Mouse (Mus musculus): ENCODE results near the gene Pigq.

Pigq gene

DNA sequence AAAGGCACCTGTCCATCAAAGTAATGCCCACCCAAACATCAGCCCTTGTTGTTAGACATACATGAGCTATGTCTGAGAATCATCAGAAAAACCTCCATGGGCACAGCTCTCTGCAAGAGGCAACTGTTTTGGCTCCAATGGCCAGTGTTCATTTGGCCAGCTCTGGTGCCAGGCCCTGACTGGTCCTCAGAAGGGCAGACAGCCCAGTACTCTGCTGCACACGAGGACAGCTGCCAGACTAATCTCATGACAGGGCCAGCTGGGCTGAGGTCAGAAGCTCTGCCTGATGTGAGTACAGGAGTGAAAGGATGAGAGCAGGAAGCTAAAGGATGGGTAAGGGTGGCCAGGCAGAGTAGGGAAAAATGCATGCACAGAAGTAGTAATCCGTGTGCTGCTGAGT is 19.4 kb downstream of the Pigq start:
- DNase-seq (ENCODE audit: low spot score in 2 of 2) = no peak

DNA sequence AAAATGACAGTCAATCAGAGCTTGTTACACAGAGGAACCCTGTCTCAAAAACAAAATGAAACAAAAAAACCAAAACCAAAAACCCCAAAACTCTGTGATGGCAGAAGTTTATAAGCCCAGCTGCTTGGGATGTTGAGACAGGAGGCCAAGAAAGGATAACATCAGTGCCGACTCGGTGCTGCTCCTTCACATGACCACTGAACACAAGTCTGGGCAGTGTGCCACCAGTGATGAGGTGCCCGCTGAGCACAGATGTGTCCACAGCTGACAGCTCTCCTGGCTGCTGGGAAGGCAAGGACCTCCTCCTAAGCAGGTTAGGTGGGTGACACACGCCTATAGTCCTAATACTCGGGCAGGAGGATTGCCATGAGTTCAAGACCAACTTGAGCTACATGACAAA is 22.6 kb downstream of the Pigq start:
- peak in 1 of 2 experiments; percentile 60 for DNase-seq (ENCODE audit: low spot score in 2 of 2)

DNA sequence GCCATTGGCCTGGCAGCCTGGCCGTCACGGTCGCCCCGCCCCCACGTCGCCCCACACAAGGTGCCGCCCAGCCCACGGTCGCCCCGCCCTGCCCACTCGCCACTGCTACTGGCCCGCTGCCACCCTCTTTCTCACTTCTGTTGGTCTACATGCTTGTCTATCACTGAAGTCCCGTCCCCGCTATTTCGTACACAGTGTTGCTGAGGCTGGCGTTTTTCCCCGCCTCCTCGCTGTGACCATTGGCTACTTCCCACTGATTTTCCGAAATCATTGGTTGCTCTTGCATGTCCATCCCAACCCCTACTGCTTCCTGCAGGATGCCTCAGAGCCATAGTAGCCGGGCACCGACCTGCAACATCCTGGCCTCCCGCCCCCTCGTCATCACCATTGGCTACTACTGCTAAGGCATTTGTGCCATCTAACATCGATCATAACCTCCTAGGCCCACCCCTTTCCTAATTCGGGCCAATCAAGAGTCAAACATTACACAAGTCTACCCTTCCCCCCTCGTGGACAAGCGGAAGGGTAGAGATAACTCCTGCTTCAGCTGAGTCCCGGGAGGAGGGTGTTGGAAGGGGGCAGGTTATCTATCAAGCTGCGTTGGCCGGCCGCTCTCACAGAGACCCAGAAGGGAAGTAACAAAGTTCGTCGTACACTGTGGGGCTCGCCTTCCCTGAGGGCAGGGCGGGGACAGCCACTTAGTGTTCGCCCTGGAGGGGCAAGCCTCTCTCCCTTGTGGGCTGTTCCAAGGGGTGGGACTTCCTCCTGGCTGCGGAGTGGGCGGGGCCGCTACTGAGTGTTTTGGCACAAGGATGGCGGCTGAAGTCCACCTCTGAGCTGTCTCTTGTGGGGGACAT is 24.7 kb downstream of the Pigq start:
- DNase-seq (ENCODE audit: low spot score in 2 of 2) = peak; percentile 99 to 100

DNA sequence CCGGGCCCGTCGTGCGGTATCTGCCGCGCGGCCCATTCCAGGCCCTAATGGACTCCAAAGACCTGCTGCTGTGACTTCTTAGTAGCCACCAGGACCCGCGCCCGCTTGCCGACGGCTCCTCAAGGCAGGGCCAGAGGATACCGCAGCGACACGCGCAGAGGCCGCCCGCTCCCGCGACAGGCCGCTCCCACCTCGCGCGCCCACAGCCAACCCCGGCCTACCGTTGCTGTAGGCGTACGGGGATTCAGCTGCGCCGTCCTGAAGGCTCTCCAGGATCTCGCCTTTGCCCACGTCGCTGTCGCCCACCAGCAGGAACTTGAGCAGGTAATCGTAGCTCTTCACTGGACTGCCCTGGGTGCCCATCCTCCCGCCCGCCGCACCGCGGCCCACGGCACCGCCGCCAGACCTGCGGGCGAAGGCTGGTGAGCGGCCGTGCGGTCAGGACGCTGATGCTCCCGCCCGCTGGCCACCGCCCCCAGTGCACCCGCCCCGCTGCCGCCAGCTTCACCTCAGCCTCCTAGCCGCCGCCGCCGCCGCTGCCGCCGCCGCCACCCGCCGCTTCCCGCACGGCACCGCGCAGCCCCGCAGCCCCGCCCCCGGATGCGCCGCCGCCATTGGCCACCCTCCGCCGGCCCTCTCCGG is 25.5 kb downstream of the Pigq start, which contains the start of gene Rab40c:
TSS of gene Rab40c (minus strand) at position 584 of the 642 bp plus-strand sequence.
- DNase-seq (ENCODE audit: low spot score in 2 of 2) = peak in 1 of 2 experiments; percentile 73

DNA sequence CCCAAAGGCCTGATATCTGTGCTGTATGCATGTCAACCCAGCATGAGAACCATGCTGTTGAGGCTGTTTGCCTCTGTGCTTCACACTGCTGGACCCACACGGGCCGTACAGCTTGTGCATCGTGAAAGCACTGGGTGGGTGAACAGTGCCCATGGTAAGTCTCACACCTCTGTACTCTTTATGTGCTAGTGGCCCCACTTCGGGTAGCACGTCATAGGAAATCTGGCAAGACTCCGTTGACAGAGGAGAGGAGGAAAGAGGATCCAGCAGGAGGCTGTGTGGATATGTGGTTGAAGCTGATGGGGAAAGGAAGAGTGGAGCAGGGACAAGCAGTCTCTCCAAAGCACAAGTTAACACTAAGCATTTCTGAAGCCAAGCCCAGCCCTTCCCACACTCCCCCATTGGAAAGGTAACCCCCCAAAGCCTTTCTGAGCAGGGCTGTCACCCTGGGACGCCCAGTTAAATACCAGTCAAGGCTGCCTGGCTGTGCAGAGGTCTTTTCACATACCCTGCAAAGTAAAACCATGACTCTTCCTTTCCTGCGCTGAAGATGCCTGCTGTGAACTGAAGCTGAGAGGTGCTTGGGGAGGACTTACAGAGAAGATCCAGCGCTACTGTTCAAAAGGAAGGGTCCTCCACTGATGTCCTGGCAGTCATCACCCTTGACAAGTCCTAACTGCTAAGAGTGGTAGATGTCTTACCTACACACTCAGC is 26.5 kb downstream of the Pigq start:
- peak in 1 of 2 experiments; percentile 12 for DNase-seq (ENCODE audit: low spot score in 2 of 2)

DNA sequence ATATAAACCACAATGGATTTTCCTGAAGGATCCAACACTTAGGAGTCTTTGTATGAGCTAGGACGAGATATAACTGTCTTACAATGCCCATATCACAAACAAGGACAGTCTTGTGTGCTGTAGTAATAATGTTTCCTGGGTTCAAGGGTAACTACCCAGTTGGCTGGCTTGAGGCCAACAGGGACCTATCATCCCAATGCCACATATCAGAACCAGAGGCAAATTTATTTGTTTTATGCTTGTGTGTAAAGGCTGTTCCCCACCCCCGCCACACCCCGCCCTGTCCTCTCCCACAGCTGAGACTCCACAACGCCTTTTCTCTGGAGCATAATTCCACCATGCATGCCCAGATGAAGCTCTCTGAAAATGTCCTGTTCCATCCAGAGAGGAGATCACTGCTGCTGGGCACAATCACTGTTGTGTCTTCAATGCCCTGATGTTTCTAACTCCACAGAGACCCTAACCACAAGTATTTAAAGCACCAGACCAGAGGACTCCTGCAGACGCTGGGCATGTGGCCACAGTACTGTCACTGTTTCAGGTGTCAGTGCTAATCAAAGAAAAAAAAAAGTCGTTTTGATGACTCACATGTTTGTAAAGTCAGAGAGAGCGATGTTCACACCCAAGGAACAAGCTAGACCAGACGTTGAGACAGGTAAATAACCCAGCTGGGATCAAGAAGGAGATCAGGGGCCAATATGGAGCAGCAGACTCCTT is 27.6 kb downstream of the Pigq start:
- DNase-seq (ENCODE audit: low spot score in 2 of 2) = peak in 1 of 2 experiments; percentile 12

DNA sequence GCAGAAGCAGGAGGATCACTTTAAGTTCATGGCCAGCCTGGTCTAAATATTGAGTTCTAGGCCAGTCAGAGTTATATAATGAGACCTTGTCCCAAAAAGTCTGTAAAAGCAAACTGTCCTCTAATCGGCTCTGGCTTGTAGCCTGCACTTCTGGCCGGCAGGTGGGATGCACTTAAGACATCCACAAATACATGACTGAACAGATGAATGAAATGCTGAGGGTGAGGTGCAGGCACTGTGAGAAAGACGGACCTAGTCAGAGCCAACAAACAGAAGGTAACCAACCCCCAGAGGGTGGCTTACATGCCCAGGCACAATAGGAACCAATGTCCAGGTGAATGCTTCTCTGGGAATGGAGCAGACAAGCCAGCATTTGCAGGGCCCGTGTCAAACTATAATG is 30.4 kb downstream of the Pigq start:
- no peak for DNase-seq (ENCODE audit: low spot score in 2 of 2)

DNA sequence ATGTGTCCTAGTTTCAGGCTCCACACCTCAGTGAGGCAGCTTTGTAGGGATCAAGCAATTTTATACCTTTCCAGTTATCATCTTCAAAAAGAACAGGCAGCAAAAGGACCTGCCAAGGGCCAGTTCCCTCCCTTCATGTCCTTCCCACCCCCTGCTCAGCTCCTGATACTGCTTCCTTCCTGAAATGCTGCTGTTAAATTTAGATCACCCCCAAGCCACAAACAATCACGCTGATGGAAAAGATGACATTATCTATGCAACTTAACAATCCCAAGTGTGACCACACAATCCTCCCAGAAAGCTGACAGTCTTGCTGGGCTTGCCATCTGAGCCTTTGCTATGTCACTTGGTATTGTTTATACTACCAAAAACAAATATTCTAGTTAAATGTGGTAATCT is 30.9 kb downstream of the Pigq start:
- no peak for DNase-seq (ENCODE audit: low spot score in 2 of 2)

DNA sequence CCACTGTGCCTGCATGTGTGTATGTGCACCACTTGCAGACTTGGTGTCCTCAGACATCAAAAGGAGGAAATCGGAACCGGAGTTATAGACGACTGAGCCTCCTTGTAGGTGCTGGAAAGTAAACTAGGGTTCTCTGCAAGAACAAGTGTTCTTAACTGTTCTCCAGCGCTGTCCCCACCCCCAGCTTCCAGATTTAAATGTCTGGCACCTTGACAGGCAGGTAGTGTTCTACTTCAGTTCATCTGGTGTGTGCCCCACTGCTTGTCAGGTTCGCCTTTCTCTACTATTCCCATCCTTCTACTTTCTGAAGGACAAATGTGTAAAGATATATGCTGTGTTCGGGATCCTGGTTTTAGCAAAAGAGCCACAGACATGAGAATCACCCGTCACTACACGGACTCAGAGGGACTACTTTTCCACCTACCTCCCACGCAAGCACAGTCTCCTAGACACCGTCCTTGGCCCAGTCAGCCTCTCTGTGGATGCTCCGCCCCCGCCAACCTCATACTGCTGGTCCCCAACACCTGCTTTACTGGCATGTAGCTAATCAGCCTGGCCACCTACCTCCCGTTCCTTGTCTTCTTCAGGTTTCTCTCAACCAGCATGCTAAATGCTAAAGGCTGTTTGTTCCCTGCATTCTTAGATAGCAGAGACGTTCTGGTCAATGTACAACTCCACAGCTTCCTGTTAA is 31.4 kb downstream of the Pigq start:
- peak in 1 of 2 experiments; percentile 24 for DNase-seq (ENCODE audit: low spot score in 2 of 2)

DNA sequence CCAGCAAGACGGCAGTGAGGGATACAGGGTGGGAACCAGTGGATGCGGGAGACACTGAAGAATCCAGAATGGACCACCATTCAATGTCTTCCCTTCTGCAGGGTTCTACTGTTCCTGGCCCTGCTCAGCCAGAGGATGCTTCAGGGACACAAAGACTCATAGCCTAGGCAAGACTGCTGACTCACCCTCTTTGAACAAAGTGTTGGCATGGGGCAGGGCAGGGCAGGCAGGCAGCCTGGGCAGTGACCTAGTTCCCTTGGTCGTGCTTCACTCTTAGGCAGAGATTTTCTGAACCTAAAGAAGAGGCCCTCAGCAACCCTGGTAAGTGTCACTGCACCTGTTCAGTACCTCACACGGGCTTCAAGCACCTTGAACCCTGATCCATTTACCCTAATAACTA is 32.9 kb downstream of the Pigq start:
- DNase-seq (ENCODE audit: low spot score in 2 of 2) = peak in 1 of 2 experiments; percentile 14

DNA sequence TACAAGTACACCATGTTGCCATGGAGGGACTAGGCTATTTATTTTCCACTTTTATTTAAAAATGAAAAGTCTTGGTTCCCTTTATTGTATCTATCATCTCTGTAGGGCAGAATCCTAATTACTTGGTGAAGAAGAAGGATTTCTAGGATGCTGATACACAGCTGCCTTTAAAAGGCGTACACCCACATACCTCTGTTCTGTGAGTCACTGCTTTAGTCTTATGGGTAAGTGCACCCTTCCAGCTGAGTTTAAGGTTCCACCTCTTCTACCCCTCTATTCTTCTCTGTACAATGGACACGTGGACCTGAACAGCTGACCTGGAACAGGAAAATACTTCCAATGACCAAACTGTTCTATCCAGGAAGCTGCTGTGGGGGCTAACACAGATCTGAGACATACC is 37.1 kb downstream of the Pigq start:
- DNase-seq (ENCODE audit: low spot score in 2 of 2) = no peak

DNA sequence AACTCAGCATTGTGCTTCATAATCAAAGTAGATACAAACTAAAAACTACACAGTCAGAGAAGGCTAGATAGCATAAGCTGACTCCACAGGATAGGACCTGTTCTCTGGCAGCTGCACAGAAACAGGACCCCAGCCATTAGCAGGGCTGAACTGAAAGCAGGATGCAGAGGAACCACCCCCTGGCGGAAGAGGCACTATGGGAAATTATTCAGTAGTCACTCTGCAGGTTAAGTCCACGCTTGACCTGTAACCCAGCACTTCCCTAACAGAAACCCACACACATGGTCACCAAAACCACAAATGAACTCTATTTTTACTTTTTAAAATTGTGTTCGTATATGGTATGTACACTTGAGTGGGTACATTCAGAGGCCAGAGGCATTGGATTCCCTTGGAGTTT is 41.7 kb downstream of the Pigq start:
- peak in 1 of 2 experiments; percentile 20 for DNase-seq (ENCODE audit: low spot score in 2 of 2)

DNA sequence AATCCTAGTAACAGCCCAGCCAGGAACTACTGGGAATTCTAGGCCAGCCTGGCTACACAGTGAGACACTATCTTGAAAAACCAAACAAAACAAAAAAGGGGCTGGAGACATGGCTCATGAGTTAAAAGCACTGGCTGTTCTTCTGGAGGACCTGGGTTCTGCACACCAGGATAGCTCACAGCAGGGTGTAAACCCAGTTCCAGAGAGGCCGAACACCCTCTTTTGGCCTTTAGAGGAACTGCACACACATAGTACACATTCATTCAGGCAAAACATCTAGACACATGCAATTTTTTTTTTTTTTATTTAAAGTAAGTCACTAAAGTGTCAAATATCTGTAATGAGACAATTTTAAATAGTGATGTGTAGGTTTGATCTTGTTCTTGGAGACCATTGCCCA is 44.5 kb downstream of the Pigq start:
- DNase-seq (ENCODE audit: low spot score in 2 of 2) = no peak

DNA sequence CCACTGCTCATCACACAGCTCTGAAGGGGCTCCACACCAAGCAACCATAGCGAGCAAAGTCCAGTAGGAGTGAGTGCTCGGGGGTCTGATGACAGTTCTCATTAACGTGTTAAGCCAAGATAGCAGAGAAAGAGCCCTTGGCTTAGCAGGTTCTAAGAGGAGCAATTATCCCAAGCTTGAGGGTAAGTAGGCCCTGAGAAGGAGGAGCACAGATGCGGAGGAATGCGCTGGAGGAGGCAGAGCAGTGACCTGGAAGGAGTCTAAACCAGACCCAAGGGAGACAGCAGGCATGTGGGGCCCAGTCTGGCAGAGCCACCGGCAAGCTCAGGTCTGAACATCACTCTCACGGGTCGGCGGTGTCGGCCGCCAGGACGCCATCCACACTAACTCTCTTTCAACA is 48.8 kb downstream of the Pigq start:
- no peak for DNase-seq (ENCODE audit: low spot score in 2 of 2)

DNA sequence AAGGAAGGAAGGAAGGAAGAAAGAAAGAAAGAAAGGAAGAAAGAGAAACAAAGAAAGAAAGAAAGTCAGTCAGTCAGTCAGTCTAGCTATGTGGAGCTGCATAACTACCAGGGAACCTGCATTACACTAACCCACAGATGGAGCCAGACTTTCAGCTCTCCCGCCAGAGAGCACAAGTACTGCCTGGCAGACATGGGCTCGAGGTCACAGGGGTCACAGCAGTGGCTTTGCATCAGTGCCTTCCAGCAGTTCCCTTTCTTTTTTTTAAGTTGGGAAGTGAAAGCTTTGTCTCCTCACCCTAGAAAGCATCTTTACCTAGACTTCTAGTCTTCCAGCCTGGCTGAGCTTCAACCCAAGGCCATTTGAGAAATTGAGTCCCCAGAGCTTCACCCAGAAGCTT is 49.3 kb downstream of the Pigq start:
- no peak for DNase-seq (ENCODE audit: low spot score in 2 of 2)

DNA sequence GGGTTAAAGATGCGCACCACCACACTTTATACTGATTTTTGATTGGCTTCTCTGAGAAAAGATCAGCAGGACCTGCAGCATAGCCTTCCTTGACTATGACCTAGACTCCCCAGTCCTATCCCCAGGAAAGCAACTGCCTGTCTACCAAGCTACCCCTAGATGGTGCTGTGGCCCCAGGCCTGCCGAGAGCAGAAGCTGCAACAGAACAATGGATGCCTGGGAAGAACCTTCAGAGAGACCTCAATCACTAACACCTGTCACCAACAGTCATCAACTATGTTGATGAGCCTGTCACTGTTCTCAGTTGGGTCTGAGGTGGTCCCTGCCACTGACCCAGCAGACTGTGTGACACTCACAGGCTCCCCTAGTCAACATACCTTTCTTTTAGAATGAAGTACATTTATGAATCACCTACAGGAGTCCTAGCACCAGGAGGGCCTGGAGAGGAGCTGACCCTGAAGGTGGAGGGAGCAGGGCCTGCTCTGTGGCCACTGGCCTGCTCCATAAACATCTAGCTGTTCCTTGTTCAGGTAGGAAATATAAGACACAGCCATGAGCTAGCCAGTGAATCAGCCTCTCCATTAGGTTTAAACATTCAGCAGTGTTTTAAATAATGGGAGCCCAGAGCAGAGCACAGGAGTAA is 50.6 kb downstream of the Pigq start:
- peak; percentile 48 to 78 for DNase-seq (ENCODE audit: low spot score in 2 of 2)

DNA sequence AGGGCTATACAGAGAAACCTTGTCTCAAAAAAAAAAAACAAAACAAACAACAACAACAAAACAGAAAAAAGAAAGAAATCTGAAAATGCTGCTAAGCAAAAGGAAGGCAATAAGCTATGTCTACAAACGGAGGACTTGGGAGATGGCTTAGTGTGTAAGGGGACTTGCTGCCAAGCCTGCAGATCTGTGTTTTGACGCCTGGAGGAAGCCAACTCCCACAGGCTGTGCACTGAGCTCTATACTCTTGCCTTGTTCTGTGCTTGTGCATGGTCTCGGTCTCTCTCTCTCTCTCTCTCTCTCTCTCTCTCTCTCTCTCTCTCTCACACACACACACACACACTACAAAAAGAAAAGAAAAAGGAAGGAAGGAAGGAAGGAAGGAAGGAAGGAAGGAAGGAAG is 55.9 kb downstream of the Pigq start:
- no peak for DNase-seq (ENCODE audit: low spot score in 2 of 2)

DNA sequence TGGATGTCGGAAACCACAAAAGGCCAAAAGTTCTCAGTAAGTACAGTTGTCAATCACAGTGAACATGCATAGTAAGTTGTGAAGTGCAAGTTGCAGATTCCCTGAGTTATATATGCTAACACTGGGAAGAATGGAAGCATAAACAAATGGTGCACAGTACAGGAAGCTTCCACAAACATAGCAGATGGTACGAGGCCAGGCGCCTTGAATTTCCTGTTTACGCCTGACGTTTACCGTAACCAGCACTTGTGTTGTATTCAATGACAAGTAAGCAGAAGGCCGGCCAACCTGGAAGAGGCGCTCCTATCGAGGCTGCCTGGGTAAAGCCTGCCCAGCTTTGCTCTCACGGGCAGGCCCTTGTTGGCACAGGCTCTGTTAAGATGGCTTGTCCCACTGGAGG is 57.3 kb downstream of the Pigq start:
- no peak for DNase-seq (ENCODE audit: low spot score in 2 of 2)

DNA sequence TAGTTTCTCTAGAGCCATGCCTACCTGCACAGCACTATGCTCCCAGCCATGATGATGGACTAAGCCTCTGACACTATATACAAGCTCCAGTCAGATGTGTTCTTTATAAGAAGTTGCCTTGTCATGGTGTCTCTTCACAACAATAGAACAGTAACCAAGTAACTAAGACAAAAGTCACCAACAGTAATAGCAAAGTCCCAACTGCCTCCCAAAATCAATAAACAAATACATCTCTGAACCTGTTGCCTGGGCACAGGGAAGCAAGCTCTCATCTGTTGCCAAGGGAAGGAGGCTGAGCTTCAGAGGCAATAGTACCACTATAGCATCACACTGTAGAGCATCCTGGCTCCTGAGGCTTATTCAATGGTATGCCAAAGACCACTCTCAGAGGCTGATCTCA is 57.9 kb downstream of the Pigq start:
- no peak for DNase-seq (ENCODE audit: low spot score in 2 of 2)

DNA sequence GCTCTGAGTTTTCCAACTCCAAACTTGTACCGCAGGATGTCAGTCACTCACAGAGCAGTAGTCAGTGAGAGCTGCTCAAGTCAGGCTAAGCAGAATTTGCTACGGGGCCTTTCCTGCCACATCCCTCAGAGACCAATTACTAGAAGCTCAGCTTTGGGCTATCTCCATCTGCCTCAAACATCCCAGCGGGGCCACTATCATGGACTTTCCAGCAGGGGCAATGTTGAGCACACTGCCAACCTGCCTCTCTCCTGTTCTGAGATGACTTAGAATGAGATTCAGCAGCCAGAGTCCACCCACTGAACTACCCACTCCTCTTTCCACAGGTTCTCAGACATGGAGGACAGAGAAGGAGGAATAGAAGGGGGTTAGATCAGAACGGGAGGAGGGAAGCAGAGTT is 59.1 kb downstream of the Pigq start:
- DNase-seq (ENCODE audit: low spot score in 2 of 2) = peak in 1 of 2 experiments; percentile 56

DNA sequence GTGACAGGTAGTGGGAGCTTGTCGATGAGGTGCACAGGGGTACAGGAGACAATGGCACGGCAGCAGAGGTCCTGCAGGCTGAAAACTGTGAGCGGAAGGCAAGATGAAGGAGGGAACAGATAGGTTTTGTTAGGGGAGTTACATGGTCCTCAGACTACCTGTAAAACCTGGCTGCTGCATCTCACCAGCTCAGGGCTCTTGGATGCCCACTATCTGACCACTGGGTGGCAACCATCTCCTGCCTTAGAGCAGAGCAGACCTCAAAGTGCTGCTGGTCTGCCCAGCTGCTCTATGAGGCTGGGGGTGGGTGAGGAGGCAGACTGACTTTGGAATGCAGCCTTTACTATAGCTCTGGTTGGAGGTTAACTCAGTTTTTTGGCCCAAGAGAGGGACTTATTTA is 60.9 kb downstream of the Pigq start:
- DNase-seq (ENCODE audit: low spot score in 2 of 2) = no peak
